ENCODE assay signal across 9 mouse cellular contexts in the genomic region with DNA sequence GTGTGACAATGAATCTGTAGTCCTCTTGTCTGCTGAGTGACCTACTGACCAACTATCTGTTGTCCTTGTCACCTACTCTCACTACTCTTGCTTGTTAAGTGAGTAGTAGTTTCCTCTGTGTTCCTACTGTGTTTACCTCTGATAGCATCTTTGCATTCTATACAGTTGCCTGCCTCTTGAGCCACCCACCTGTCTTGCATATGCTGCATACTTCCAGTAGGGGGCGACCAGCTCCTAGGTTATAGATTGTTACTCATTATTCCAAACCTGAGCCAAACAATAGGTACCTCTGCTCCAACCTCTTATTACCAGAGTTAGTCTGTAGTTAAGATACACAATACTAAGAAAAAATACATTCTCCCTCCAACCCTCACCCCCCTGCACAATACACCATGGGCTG. TPM values are rescaled to one million over a fixed set of nuclear protein-coding genes. Genes with fewer than 3 reads are reported as not detected.
DNase-seq lines count a peak whose midpoint lies in the region; ATAC-seq and TF ChIP-seq lines count a peak whose summit lies in the region.
"Had no signal": no experiment of that assay in that cellular context is flagged by ENCODE, and none has a peak within 500 bp of the region (broad histone marks: within the 10 kb centered on the region; RNA-seq: fewer than 3 reads in every experiment).

No protein-coding gene starts in this region.

- in situ Hi-C loops in ES-E14 (cut with MboI; ENCODE audit: low sequenced_read_pairs in 2 of 2, unreplicated experiment in 2 of 2): loop anchor here (25.0 kb wide), 3 partner anchors 206 to 531 kb away; partner anchors contain the start of genes Olfr878 (in 1 of the 2) and Spa17 (in 1 of the 2)

- TF ChIP-seq POLR2A in cortical plate, adult 2 months (IDR thresholded peaks at IDR 0.05; ENCODE audit: extremely low read depth, insufficient read depth, low read length): no peak

- no peak overlapping the region for H3K4me3 ChIP-seq in kidney, postnatal 0 days (replicated peaks; ENCODE audit: low read depth, low read length)
- no peak overlapping the region for H3K4me3 ChIP-seq in ES-E14 (ENCODE audit: insufficient read depth in 1 of 2, low read depth in 1 of 2, low read length in 2 of 2, poor library complexity in 1 of 2, severe bottlenecking in 1 of 2)
- no peak overlapping the region for H3K4me3 ChIP-seq in cortical plate, adult 2 months (ENCODE audit: insufficient read depth, low read length)
- no peak overlapping the region for H3K4me3 ChIP-seq in liver, embryonic 12.5 days
- H3K4me3 ChIP-seq: embryonic facial prominence, embryonic 12.5 days had no signal

- H3K27ac ChIP-seq in kidney, postnatal 0 days: no peak overlapping the region
- H3K27ac ChIP-seq in ES-E14 (ENCODE audit: insufficient read depth, low read depth, low read length, poor library complexity, severe bottlenecking): no peak overlapping the region
- no peak overlapping the region for H3K27ac ChIP-seq in cortical plate, adult 2 months (ENCODE audit: insufficient read depth, low read length)
- H3K27ac ChIP-seq in liver, embryonic 12.5 days: no peak overlapping the region
- H3K27ac ChIP-seq: embryonic facial prominence, embryonic 12.5 days had no signal

- H3K4me2 ChIP-seq in kidney, postnatal 0 days (ENCODE audit: low read length): no peak overlapping the region
- no peak overlapping the region for H3K4me2 ChIP-seq in liver, embryonic 12.5 days
- H3K4me2 ChIP-seq: embryonic facial prominence, embryonic 12.5 days had no signal

- peak; percentile 87 for TF ChIP-seq CTCF in kidney, postnatal 0 days (IDR thresholded peaks at IDR 0.05; ENCODE audit: low read depth)
- peak; percentile 75 for TF ChIP-seq CTCF in cortical plate, adult 2 months (IDR thresholded peaks at IDR 0.05; ENCODE audit: extremely low read depth, insufficient read depth, low read length)

- no peaks in the 10 kb centered on the region for H3K27me3 ChIP-seq in kidney, postnatal 0 days (ENCODE audit: insufficient read depth, low read length)
- H3K27me3 ChIP-seq in liver, embryonic 12.5 days (replicated peaks): peaks cover 29% of the 10 kb centered on the region

- ATAC-seq in kidney, postnatal 0 days (replicated peaks; ENCODE audit: low FRiP score, low read depth): no peak
- 0 out of 2 replicates have a peak, but pooled peaks have one; percentile 21 for ATAC-seq in liver, embryonic 12.5 days

- peak; percentile 74 for DNase-seq in kidney, postnatal 0 days (ENCODE audit: low spot score)
- no peak for DNase-seq in kidney, postnatal 14 days
- DNase-seq in ES-E14 (ENCODE audit: low read depth, low spot score): no peak
- DNase-seq in gastrocnemius, postnatal 10 days: no peak
- no peak for DNase-seq in urinary bladder, postnatal 36 days (ENCODE audit: low spot score in 2 of 2)
- DNase-seq in layer of hippocampus, postnatal 36 days: no peak

- H3K4me1 ChIP-seq in kidney, postnatal 0 days (replicated peaks; ENCODE audit: insufficient read depth, low read length): no peaks in the 10 kb centered on the region
- peaks cover 0 to 8% of the 10 kb centered on the region in 2 experiments; a peak in 2 of 4 replicates for H3K4me1 ChIP-seq in ES-E14 (ENCODE audit: control insufficient read depth in 2 of 2, insufficient read depth in 2 of 2, low read length in 2 of 2, poor library complexity in 1 of 2)
- H3K4me1 ChIP-seq in cortical plate, adult 2 months (ENCODE audit: control insufficient read depth, insufficient read depth, low read length): no peaks in the 10 kb centered on the region
- no peaks in the 10 kb centered on the region for H3K4me1 ChIP-seq in liver, embryonic 12.5 days
- H3K4me1 ChIP-seq: embryonic facial prominence, embryonic 12.5 days had no signal

- H3K36me3 ChIP-seq in kidney, postnatal 0 days (ENCODE audit: insufficient read depth, low read length): no peaks in the 10 kb centered on the region
- H3K36me3 ChIP-seq in ES-E14 (ENCODE audit: control insufficient read depth, insufficient read depth, low read length, poor library complexity, severe bottlenecking): no peaks in the 10 kb centered on the region
- no peaks in the 10 kb centered on the region for H3K36me3 ChIP-seq in liver, embryonic 12.5 days
- H3K36me3 ChIP-seq: embryonic facial prominence, embryonic 12.5 days had no signal

- no peaks in the 10 kb centered on the region for H3K9me3 ChIP-seq in kidney, postnatal 0 days (replicated peaks; ENCODE audit: low read length)
- no peaks in the 10 kb centered on the region for H3K9me3 ChIP-seq in ES-E14 (ENCODE audit: control insufficient read depth, insufficient read depth, low read depth, low read length)
- H3K9me3 ChIP-seq in liver, embryonic 12.5 days (replicated peaks): no peaks in the 10 kb centered on the region
- H3K9me3 ChIP-seq: embryonic facial prominence, embryonic 12.5 days had no signal

- 0% methylated on average over 1 of the region's 1 CpGs for WGBS in kidney, postnatal 0 days
- 0% methylated on average over 1 of the region's 1 CpGs for WGBS in liver, embryonic 12.5 days (ENCODE audit: insufficient replicate concordance)

- no peak overlapping the region for H3K9ac ChIP-seq in kidney, postnatal 0 days (ENCODE audit: low read depth, low read length)
- no peak overlapping the region for H3K9ac ChIP-seq in ES-E14 (ENCODE audit: insufficient read depth, low read depth, low read length, poor library complexity, severe bottlenecking)
- no peak overlapping the region for H3K9ac ChIP-seq in liver, embryonic 12.5 days
- H3K9ac ChIP-seq: embryonic facial prominence, embryonic 12.5 days had no signal

TF ChIP-seq in ES-E14, 5 proteins besides CTCF, POLR2A, EP300 and RAD21:
- no peak for TF ChIP-seq CHD2 (IDR thresholded peaks at IDR 0.05; ENCODE audit: low read depth, low read length)
- no peak for TF ChIP-seq ZNF384 (IDR thresholded peaks at IDR 0.05; ENCODE audit: low read depth, low read length)
- TF ChIP-seq MAFK (IDR thresholded peaks at IDR 0.05; ENCODE audit: insufficient read depth, low read depth, low read length): no peak
- no peak for TF ChIP-seq HCFC1 (IDR thresholded peaks at IDR 0.05; ENCODE audit: borderline replicate concordance, insufficient read depth, low read length)
- TF ChIP-seq ZC3H11A (IDR thresholded peaks at IDR 0.05; ENCODE audit: borderline replicate concordance, low read depth, low read length): peak; percentile 76
TF ChIP-seq in ES-E14: peak in this region for 1.

RNA-seq across cellular contexts. Expression of gene Robo4, which starts 4.7 kb away (rescaled TPM):
- 17.5 and 19.4 TPM in 2 replicates for polyA plus RNA-seq in kidney, postnatal 0 days (2015; fragmentation: Nextera tagmentation; extraction: Ambion mirVana)
- 10.8 and 11.2 TPM in 2 replicates for total RNA-seq in ES-E14 (2012; rRNA removed)
- polyA plus RNA-seq in cortical plate, adult 2 months (2012; rRNA removed): 6.4 and 6.9 TPM in 2 replicates
- polyA plus RNA-seq in liver, embryonic 12.5 days (2016; fragmentation: Nextera tagmentation; extraction: Ambion mirVana): 4.4 and 5.1 TPM in 2 replicates
- 10 to 100 TPM; 21.1 to 25.4 TPM for total RNA-seq in gastrocnemius, postnatal 10 days (2021)
- 1 to 10 TPM; 5.4 to 7.0 TPM for total RNA-seq in layer of hippocampus, postnatal 36 days (2021)

RNA-seq across cellular contexts. Expression of gene Robo3, which starts 26.7 kb away (rescaled TPM):
- 0.25 and 0.51 TPM in 2 replicates for polyA plus RNA-seq in kidney, postnatal 0 days (2015; fragmentation: Nextera tagmentation; extraction: Ambion mirVana)
- 1.2 and 1.4 TPM in 2 replicates for total RNA-seq in ES-E14 (2012; rRNA removed)
- polyA plus RNA-seq in cortical plate, adult 2 months (2012; rRNA removed): 66.5 and 71.0 TPM in 2 replicates
- 0.25 and 0.26 TPM in 2 replicates for polyA plus RNA-seq in liver, embryonic 12.5 days (2016; fragmentation: Nextera tagmentation; extraction: Ambion mirVana)
- total RNA-seq in gastrocnemius, postnatal 10 days (2021): under 1 TPM; 0.18 to 0.21 TPM
- total RNA-seq in layer of hippocampus, postnatal 36 days (2021): 10 to 100 TPM; 13.9 to 14.3 TPM

RNA-seq across cellular contexts. Expression of gene Hepacam, which starts 39.2 kb away (rescaled TPM):
- polyA plus RNA-seq in kidney, postnatal 0 days (2015; fragmentation: Nextera tagmentation; extraction: Ambion mirVana): 0.09 and 0.16 TPM in 2 replicates
- 0.32 and 0.36 TPM in 2 replicates for total RNA-seq in ES-E14 (2012; rRNA removed)
- 91.0 and 95.7 TPM in 2 replicates for polyA plus RNA-seq in cortical plate, adult 2 months (2012; rRNA removed)
- polyA plus RNA-seq in liver, embryonic 12.5 days (2016; fragmentation: Nextera tagmentation; extraction: Ambion mirVana): 0.05 TPM in 1 of 2 replicates, not detected in the other
- total RNA-seq in gastrocnemius, postnatal 10 days (2021): 1 to 10 TPM in 1 of 2 experiments, under 1 TPM in 1; 0.84 to 1.6 TPM
- total RNA-seq in layer of hippocampus, postnatal 36 days (2021): 10 to 100 TPM; 66.3 to 66.9 TPM
- polyA plus RNA-seq: embryonic facial prominence, embryonic 12.5 days had no signal

RNA-seq across cellular contexts. Expression of gene Ccdc15, which starts 58.1 kb away (rescaled TPM):
- polyA plus RNA-seq in kidney, postnatal 0 days (2015; fragmentation: Nextera tagmentation; extraction: Ambion mirVana): 4.8 TPM in 2 replicates
- 6.7 and 6.9 TPM in 2 replicates for total RNA-seq in ES-E14 (2012; rRNA removed)
- 1.4 and 1.5 TPM in 2 replicates for polyA plus RNA-seq in cortical plate, adult 2 months (2012; rRNA removed)
- 5.6 and 6.9 TPM in 2 replicates for polyA plus RNA-seq in liver, embryonic 12.5 days (2016; fragmentation: Nextera tagmentation; extraction: Ambion mirVana)
- 1 to 10 TPM; 1.9 to 2.6 TPM for total RNA-seq in gastrocnemius, postnatal 10 days (2021)
- 1 to 10 TPM; 1.9 to 2.2 TPM for total RNA-seq in layer of hippocampus, postnatal 36 days (2021)

Comparison
In these comparisons a context has a peak if more than half of its experiments do, and no peak if none do; other contexts are left out.
1. RNA of gene Hepacam, which starts 39.2 kb away (total RNA-seq): 66.3 to 66.9 TPM in layer of hippocampus, postnatal 36 days; 0.84 to 1.6 TPM in gastrocnemius, postnatal 10 days and 0.32 to 0.36 TPM in ES-E14; every median in the first group is over 10 times any median in the second.